Mouse (Mus musculus): Measurements from ENCODE around the gene Hist1h3h. TPM values are rescaled to one million over a fixed set of nuclear protein-coding genes. Genes with fewer than 3 reads are reported as not detected.

The Hist1h3h gene
- polyA plus RNA-seq, 1 experiment = not detected

Other genes starting within 250 kb of the Hist1h3h start
- gene Nkapl, start 249.2 kb upstream of the Hist1h3h start, polyA plus RNA-seq (2012; rRNA removed) = 1.0 and 1.1 TPM in 2 replicates
- gene Zkscan4, start 238.8 kb upstream of the Hist1h3h start, polyA plus RNA-seq (2012; rRNA removed) = 3.2 and 3.6 TPM in 2 replicates
- not detected in 2 replicates for gene Gm10065, start 238.2 kb upstream of the Hist1h3h start, polyA plus RNA-seq (2012; rRNA removed)
- 0.86 and 1.2 TPM in 2 replicates for gene AK157302, start 222.4 kb upstream of the Hist1h3h start, polyA plus RNA-seq (2012; rRNA removed)
- gene Gm11273, start 216.2 kb upstream of the Hist1h3h start, polyA plus RNA-seq (2012; rRNA removed) = 21.2 and 21.6 TPM in 2 replicates
- 8.4 and 8.6 TPM in 2 replicates for gene Zkscan8, start 186.5 kb upstream of the Hist1h3h start, polyA plus RNA-seq (2012; rRNA removed)
- not detected in 2 replicates for gene Olfr1366, start 174.9 kb upstream of the Hist1h3h start, polyA plus RNA-seq (2012; rRNA removed)
- not detected in 2 replicates for gene Olfr1535, start 157.8 kb upstream of the Hist1h3h start, polyA plus RNA-seq (2012; rRNA removed)
- gene Olfr1364, start 135.9 kb upstream of the Hist1h3h start, polyA plus RNA-seq (2012; rRNA removed) = not detected in 2 replicates
- gene Olfr1362, start 103.6 kb upstream of the Hist1h3h start, polyA plus RNA-seq (2012; rRNA removed) = not detected in 2 replicates
- gene Olfr11, start 75.1 kb upstream of the Hist1h3h start, polyA plus RNA-seq (2012; rRNA removed) = not detected in 2 replicates
- not detected in 2 replicates for gene Olfr1361, start 54.3 kb upstream of the Hist1h3h start, polyA plus RNA-seq (2012; rRNA removed)
- gene Olfr1360, start 40.3 kb upstream of the Hist1h3h start, polyA plus RNA-seq (2012; rRNA removed) = not detected in 2 replicates
- not detected in 2 replicates for gene Olfr1359, start 19.5 kb upstream of the Hist1h3h start, polyA plus RNA-seq (2012; rRNA removed)
- 0.91 TPM in 1 of 2 replicates, not detected in the other for gene Hist1h2bl, start 1.5 kb upstream of the Hist1h3h start, polyA plus RNA-seq (2012; rRNA removed)
- gene Hist1h2ai, start 1.2 kb upstream of the Hist1h3h start, polyA plus RNA-seq (2012; rRNA removed) = not detected in 2 replicates
- 0.25 TPM in 1 of 2 replicates, not detected in the other for gene Hist1h2bm, start 4.4 kb downstream of the Hist1h3h start, polyA plus RNA-seq (2012; rRNA removed)
- 1.2 and 1.7 TPM in 2 replicates for gene Hist1h4j, start 17.4 kb downstream of the Hist1h3h start, polyA plus RNA-seq (2012; rRNA removed)
- gene Hist1h4k, start 32.8 kb downstream of the Hist1h3h start, polyA plus RNA-seq (2012; rRNA removed) = 1.4 and 1.5 TPM in 2 replicates
- 0.28 TPM in 1 of 2 replicates, not detected in the other for gene Hist1h2ak, start 36.2 kb downstream of the Hist1h3h start, polyA plus RNA-seq (2012; rRNA removed)
- 0.96 and 1.9 TPM in 2 replicates for gene Hist1h2bn, start 36.5 kb downstream of the Hist1h3h start, polyA plus RNA-seq (2012; rRNA removed)
- gene Hist1h1b, start 63.0 kb downstream of the Hist1h3h start, polyA plus RNA-seq (2012; rRNA removed) = 0.39 and 0.44 TPM in 2 replicates
- gene Hist1h3i, start 65.7 kb downstream of the Hist1h3h start, polyA plus RNA-seq (2012; rRNA removed) = 0.65 and 0.96 TPM in 2 replicates
- gene Hist1h2an, start 69.6 kb downstream of the Hist1h3h start, polyA plus RNA-seq (2012; rRNA removed) = not detected in 2 replicates
- 0.16 TPM in 1 of 2 replicates, not detected in the other for gene Hist1h2bp, start 69.8 kb downstream of the Hist1h3h start, polyA plus RNA-seq (2012; rRNA removed)
- gene Hist1h2bq, start 92.5 kb downstream of the Hist1h3h start, polyA plus RNA-seq (2012; rRNA removed) = 2.7 TPM in 2 replicates
- not detected in 2 replicates for gene Hist1h2ao, start 92.8 kb downstream of the Hist1h3h start, polyA plus RNA-seq (2012; rRNA removed)
- not detected in 2 replicates for gene Hist1h4m, start 94.1 kb downstream of the Hist1h3h start, polyA plus RNA-seq (2012; rRNA removed)
- 3.2 and 5.1 TPM in 2 replicates for gene Hist1h4n, start 114.5 kb downstream of the Hist1h3h start, polyA plus RNA-seq (2012; rRNA removed)
- 0.54 and 1.5 TPM in 2 replicates for gene Hist1h2ap, start 115.8 kb downstream of the Hist1h3h start, polyA plus RNA-seq (2012; rRNA removed)
- 0.73 and 0.88 TPM in 2 replicates for gene Hist1h2br, start 116.1 kb downstream of the Hist1h3h start, polyA plus RNA-seq (2012; rRNA removed)
- 1.7 TPM in 2 replicates for gene Zfp184, start 227.4 kb downstream of the Hist1h3h start, polyA plus RNA-seq (2012; rRNA removed)

Measured in urinary bladder, adult 2 months (tissue).